Mouse (Mus musculus) C2C12 (cell line): ENCODE measurements around the gene S1pr4.

Source experiments
- CTCF ChIP-seq: IDR thresholded peaks from one replicate; pipeline ENCODE4 v1.5.1; 2011; ENCODE audit not compliant: control insufficient read depth, insufficient read depth, insufficient read length
- MAX ChIP-seq: IDR thresholded peaks from one replicate; pipeline ENCODE4 v1.6.1; 2011; ENCODE audit warnings: mild to moderate bottlenecking, control low read depth
- USF1 ChIP-seq: IDR thresholded peaks from one replicate; pipeline ENCODE4 v1.6.1; 2011; ENCODE audit warnings: low read depth, mild to moderate bottlenecking, control low read depth, moderate library complexity

DNA sequence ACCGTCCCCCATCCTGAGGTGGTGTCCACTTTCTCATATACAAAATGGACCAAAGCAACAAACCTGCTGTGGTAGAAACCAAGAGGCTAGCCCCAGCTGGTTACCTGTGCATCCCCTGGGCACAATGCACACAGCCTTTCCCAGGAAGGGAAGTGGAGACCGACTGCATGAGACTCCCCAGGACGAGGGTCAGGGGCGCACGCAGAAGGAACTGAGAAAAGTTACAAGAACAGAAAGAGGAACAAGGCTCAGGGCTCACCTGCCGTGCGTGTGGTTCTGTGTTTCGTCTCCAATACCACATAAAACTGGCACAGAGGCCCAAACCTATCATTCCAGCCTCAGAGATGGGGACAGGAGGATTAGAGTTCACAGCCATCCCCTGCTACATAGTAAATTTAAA is 17.3 kb upstream of the S1pr4 start:
- TF ChIP-seq CTCF, result no peak
- TF ChIP-seq USF1, result no peak
- no peak for TF ChIP-seq MAX
